Mouse (Mus musculus): ENCODE data around the gene Mphosph9. TPM values are rescaled to one million over a fixed set of nuclear protein-coding genes. Genes with fewer than 3 reads are reported as not detected.
"Not testable (repeated sequence)": the region's sequence is repeated elsewhere in the genome, so short reads cannot be mapped to it uniquely, and the experiment has no call there.

Gene Mphosph9
- polyA plus RNA-seq, 1 experiment: 4.4 TPM

- WGBS: 98% methylated on average over 17 of the region's 17 CpGs
- Histone ChIP-seq H3K27me3 (ENCODE audit: control insufficient read depth, insufficient read depth, low read length) (no peaks in the 10 kb centered on the region), H3K36me3 (ENCODE audit: control insufficient read depth, insufficient read depth, low read length) (peaks cover 22% of the 10 kb centered on the region), H3K27ac (ENCODE audit: insufficient read depth, low read length) (no peak overlapping the region), H3K4me3 (ENCODE audit: extremely low read depth, insufficient read depth, insufficient read length) (no peak overlapping the region), H3K4me1 (ENCODE audit: control insufficient read depth, insufficient read depth, insufficient read length) (peaks cover 26% of the 10 kb centered on the region)
- TF ChIP-seq POLR2A (IDR thresholded peaks at IDR 0.05; ENCODE audit: low read depth, low read length) (no peak), CTCF (IDR thresholded peaks at IDR 0.05; ENCODE audit: extremely low read depth, insufficient read depth, insufficient read length, insufficient replicate concordance) (no peak)
- DNase-seq (ENCODE audit: low read depth in 1 of 2, low spot score in 2 of 2): no peak
Observed at GRCm38 (mm10) chr5:124349196-124349595, 21.4 kb upstream of the Mphosph9 start.

- Histone ChIP-seq H3K4me1 (ENCODE audit: control insufficient read depth, insufficient read depth, insufficient read length) (no peaks in the 10 kb centered on the region), H3K27me3 (ENCODE audit: control insufficient read depth, insufficient read depth, low read length) (no peaks in the 10 kb centered on the region), H3K27ac (ENCODE audit: insufficient read depth, low read length) (no peak overlapping the region), H3K36me3 (ENCODE audit: control insufficient read depth, insufficient read depth, low read length) (peaks cover 9% of the 10 kb centered on the region), H3K4me3 (ENCODE audit: extremely low read depth, insufficient read depth, insufficient read length) (no peak overlapping the region)
- TF ChIP-seq POLR2A (IDR thresholded peaks at IDR 0.05; ENCODE audit: low read depth, low read length): no peak
- TF ChIP-seq CTCF (IDR thresholded peaks at IDR 0.05; ENCODE audit: extremely low read depth, insufficient read depth, insufficient read length, insufficient replicate concordance): no peak
- 89% methylated on average over 8 of the region's 8 CpGs for WGBS
- no peak for DNase-seq (ENCODE audit: low read depth in 1 of 2, low spot score in 2 of 2)
Observed at GRCm38 (mm10) chr5:124342897-124343296, 15.1 kb upstream of the Mphosph9 start.

GRCm38 (mm10) chr5:124341753-124342339 lies 14.1 kb upstream of the Mphosph9 start:
- not testable (repeated sequence) for H3K4me3 ChIP-seq (ENCODE audit: extremely low read depth, insufficient read depth, insufficient read length); H3K36me3 ChIP-seq (ENCODE audit: control insufficient read depth, insufficient read depth, low read length); H3K27me3 ChIP-seq (ENCODE audit: control insufficient read depth, insufficient read depth, low read length); H3K27ac ChIP-seq (ENCODE audit: insufficient read depth, low read length); H3K4me1 ChIP-seq (ENCODE audit: control insufficient read depth, insufficient read depth, insufficient read length)
- 79% methylated on average over 6 of the region's 6 CpGs for WGBS
- DNase-seq (ENCODE audit: low read depth in 1 of 2, low spot score in 2 of 2): peak in 1 of 2 experiments; percentile 36

GRCm38 (mm10) chr5:124338791-124339190 lies 11.0 kb upstream of the Mphosph9 start:
- H3K27me3 ChIP-seq (ENCODE audit: control insufficient read depth, insufficient read depth, low read length): no peaks in the 10 kb centered on the region
- no peak overlapping the region for H3K4me3 ChIP-seq (ENCODE audit: extremely low read depth, insufficient read depth, insufficient read length)
- no peak overlapping the region for H3K27ac ChIP-seq (ENCODE audit: insufficient read depth, low read length)
- TF ChIP-seq CTCF (IDR thresholded peaks at IDR 0.05; ENCODE audit: extremely low read depth, insufficient read depth, insufficient read length, insufficient replicate concordance) (no peak), POLR2A (IDR thresholded peaks at IDR 0.05; ENCODE audit: low read depth, low read length) (no peak)
- no peaks in the 10 kb centered on the region for H3K4me1 ChIP-seq (ENCODE audit: control insufficient read depth, insufficient read depth, insufficient read length)
- DNase-seq (ENCODE audit: low read depth in 1 of 2, low spot score in 2 of 2): no peak
- 88% methylated on average over 8 of the region's 8 CpGs for WGBS
- H3K36me3 ChIP-seq (ENCODE audit: control insufficient read depth, insufficient read depth, low read length): no peaks in the 10 kb centered on the region

GRCm38 (mm10) chr5:124337909-124338308 lies 10.1 kb upstream of the Mphosph9 start:
- Histone ChIP-seq H3K36me3 (ENCODE audit: control insufficient read depth, insufficient read depth, low read length) (no peaks in the 10 kb centered on the region), H3K27ac (ENCODE audit: insufficient read depth, low read length) (no peak overlapping the region), H3K27me3 (ENCODE audit: control insufficient read depth, insufficient read depth, low read length) (no peaks in the 10 kb centered on the region), H3K4me1 (ENCODE audit: control insufficient read depth, insufficient read depth, insufficient read length) (no peaks in the 10 kb centered on the region), H3K4me3 (ENCODE audit: extremely low read depth, insufficient read depth, insufficient read length) (no peak overlapping the region)
- WGBS: 82% methylated on average over 9 of the region's 9 CpGs
- TF ChIP-seq CTCF (IDR thresholded peaks at IDR 0.05; ENCODE audit: extremely low read depth, insufficient read depth, insufficient read length, insufficient replicate concordance): no peak
- no peak for TF ChIP-seq POLR2A (IDR thresholded peaks at IDR 0.05; ENCODE audit: low read depth, low read length)
- no peak for DNase-seq (ENCODE audit: low read depth in 1 of 2, low spot score in 2 of 2)

GRCm38 (mm10) chr5:124337103-124337502 lies 9.3 kb upstream of the Mphosph9 start:
- Histone ChIP-seq H3K4me1 (ENCODE audit: control insufficient read depth, insufficient read depth, insufficient read length) (no peaks in the 10 kb centered on the region), H3K27ac (ENCODE audit: insufficient read depth, low read length) (no peak overlapping the region), H3K27me3 (ENCODE audit: control insufficient read depth, insufficient read depth, low read length) (no peaks in the 10 kb centered on the region), H3K4me3 (ENCODE audit: extremely low read depth, insufficient read depth, insufficient read length) (no peak overlapping the region), H3K36me3 (ENCODE audit: control insufficient read depth, insufficient read depth, low read length) (no peaks in the 10 kb centered on the region)
- no peak for TF ChIP-seq CTCF (IDR thresholded peaks at IDR 0.05; ENCODE audit: extremely low read depth, insufficient read depth, insufficient read length, insufficient replicate concordance)
- no peak for TF ChIP-seq POLR2A (IDR thresholded peaks at IDR 0.05; ENCODE audit: low read depth, low read length)
- DNase-seq (ENCODE audit: low read depth in 1 of 2, low spot score in 2 of 2): no peak
- 96% methylated on average over 9 of the region's 9 CpGs for WGBS

- Histone ChIP-seq H3K27me3 (ENCODE audit: control insufficient read depth, insufficient read depth, low read length) (no peaks in the 10 kb centered on the region), H3K36me3 (ENCODE audit: control insufficient read depth, insufficient read depth, low read length) (no peaks in the 10 kb centered on the region), H3K4me1 (ENCODE audit: control insufficient read depth, insufficient read depth, insufficient read length) (no peaks in the 10 kb centered on the region), H3K4me3 (ENCODE audit: extremely low read depth, insufficient read depth, insufficient read length) (no peak overlapping the region), H3K27ac (ENCODE audit: insufficient read depth, low read length) (no peak overlapping the region)
- TF ChIP-seq CTCF (IDR thresholded peaks at IDR 0.05; ENCODE audit: extremely low read depth, insufficient read depth, insufficient read length, insufficient replicate concordance) (no peak), POLR2A (IDR thresholded peaks at IDR 0.05; ENCODE audit: low read depth, low read length) (no peak)
- 82% methylated on average over 6 of the region's 6 CpGs for WGBS
- DNase-seq (ENCODE audit: low read depth in 1 of 2, low spot score in 2 of 2): no peak
Observed at GRCm38 (mm10) chr5:124334392-124334791, 6.6 kb upstream of the Mphosph9 start.

Data from spleen, adult 2 months (tissue).